16 mouse cellular contexts compared by ENCODE assay signal in the genomic region with DNA sequence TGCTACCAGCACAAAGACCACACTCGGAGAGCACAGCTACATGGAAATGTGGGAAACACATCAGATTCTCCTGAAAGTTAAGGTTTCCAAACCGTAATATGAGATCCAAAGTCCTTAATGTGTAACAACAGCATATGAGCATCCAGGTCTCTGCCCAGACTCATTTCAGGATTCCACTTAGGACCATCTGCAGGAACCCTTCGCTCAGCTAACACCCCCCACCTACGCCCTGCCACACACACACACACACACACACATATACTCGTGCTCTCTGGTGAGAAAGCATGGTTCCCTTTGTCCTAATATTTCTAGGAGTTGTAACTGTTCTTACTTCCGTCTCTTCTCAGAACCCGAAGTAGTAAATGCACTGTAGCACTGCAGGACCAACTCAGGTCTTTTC.
A peak's percentile ranks its signal among the peaks of the same experiment; 100 is the strongest.
DNase-seq lines count a peak whose midpoint lies in the region; ATAC-seq lines count a peak whose summit lies in the region.
"Had no signal": no experiment of that assay in that cellular context is flagged by ENCODE, and none has a peak within 500 bp of the region (broad histone marks: within the 10 kb centered on the region; RNA-seq: fewer than 3 reads in every experiment).

No protein-coding gene starts in this region.

- no peak for DNase-seq in heart, adult 9 months (ENCODE audit: low spot score in 2 of 2)
- no peak for DNase-seq in liver, embryonic 11.5 days (ENCODE audit: low spot score)
- DNase-seq in liver, result no peak
- DNase-seq in intestine, embryonic 14.5 days (ENCODE audit: low spot score), result no peak
- no peak for DNase-seq in right cerebral cortex, postnatal 25 days
- DNase-seq: cerebellum, adult 9-11 months; kidney, postnatal 14 days; layer of hippocampus, postnatal 36 days; thymus, postnatal 14 days had no signal

- H3K9me3 ChIP-seq in heart, embryonic 11.5 days (replicated peaks; ENCODE audit: control insufficient read depth, low read length), result no peaks in the 10 kb centered on the region
- no peaks in the 10 kb centered on the region for H3K9me3 ChIP-seq in liver, embryonic 11.5 days (ENCODE audit: control insufficient read depth, low read length)
- no peaks in the 10 kb centered on the region for H3K9me3 ChIP-seq in intestine, embryonic 14.5 days (ENCODE audit: control insufficient read depth, low read length)
- H3K9me3 ChIP-seq in stomach, embryonic 15.5 days, result no peaks in the 10 kb centered on the region
- H3K9me3 ChIP-seq: liver, embryonic 15.5 days; midbrain, embryonic 12.5 days; neural tube, embryonic 12.5 days had no signal

- no peaks in the 10 kb centered on the region for H3K27me3 ChIP-seq in heart, embryonic 11.5 days (ENCODE audit: control insufficient read depth, insufficient read depth, low read length)
- H3K27me3 ChIP-seq in liver, embryonic 11.5 days (replicated peaks; ENCODE audit: control insufficient read depth, insufficient read depth, low read length), result no peaks in the 10 kb centered on the region
- H3K27me3 ChIP-seq in intestine, embryonic 14.5 days (replicated peaks; ENCODE audit: control insufficient read depth, insufficient read depth, low read length), result no peaks in the 10 kb centered on the region
- H3K27me3 ChIP-seq in stomach, embryonic 15.5 days (replicated peaks), result no peaks in the 10 kb centered on the region
- H3K27me3 ChIP-seq: liver, embryonic 15.5 days; midbrain, embryonic 12.5 days; neural tube, embryonic 12.5 days had no signal

- 63% methylated on average over 7 of the region's 7 CpGs for WGBS in heart, embryonic 11.5 days (ENCODE audit: insufficient replicate concordance)
- 73% methylated on average over 7 of the region's 7 CpGs for WGBS in liver, embryonic 11.5 days
- 59% methylated on average over 7 of the region's 7 CpGs for WGBS in intestine, embryonic 14.5 days
- 70% methylated on average over 7 of the region's 7 CpGs for WGBS in stomach, embryonic 15.5 days

- no peaks in the 10 kb centered on the region for H3K36me3 ChIP-seq in heart, embryonic 11.5 days (ENCODE audit: control insufficient read depth, insufficient read depth, low read length)
- no peaks in the 10 kb centered on the region for H3K36me3 ChIP-seq in liver, embryonic 11.5 days (ENCODE audit: control insufficient read depth, insufficient read depth, low read length)
- H3K36me3 ChIP-seq in intestine, embryonic 14.5 days (ENCODE audit: control insufficient read depth, insufficient read depth, low read length), result no peaks in the 10 kb centered on the region
- H3K36me3 ChIP-seq in stomach, embryonic 15.5 days, result no peaks in the 10 kb centered on the region
- H3K36me3 ChIP-seq: liver, embryonic 15.5 days; midbrain, embryonic 12.5 days; neural tube, embryonic 12.5 days had no signal

- no peak overlapping the region for H3K4me3 ChIP-seq in heart, embryonic 11.5 days (ENCODE audit: low read depth, low read length)
- H3K4me3 ChIP-seq in liver, embryonic 11.5 days (ENCODE audit: low read depth, low read length), result no peak overlapping the region
- H3K4me3 ChIP-seq in intestine, embryonic 14.5 days (ENCODE audit: low read depth, low read length), result no peak overlapping the region
- no peak overlapping the region for H3K4me3 ChIP-seq in stomach, embryonic 15.5 days (replicated peaks)
- H3K4me3 ChIP-seq: liver, embryonic 15.5 days; midbrain, embryonic 12.5 days; neural tube, embryonic 12.5 days had no signal

- no peak overlapping the region for H3K9ac ChIP-seq in heart, embryonic 11.5 days (ENCODE audit: low read depth, low read length)
- no peak overlapping the region for H3K9ac ChIP-seq in liver, embryonic 11.5 days (ENCODE audit: low read depth, low read length)
- no peak overlapping the region for H3K9ac ChIP-seq in intestine, embryonic 14.5 days (ENCODE audit: low read length)
- H3K9ac ChIP-seq in stomach, embryonic 15.5 days, result no peak overlapping the region
- H3K9ac ChIP-seq: liver, embryonic 15.5 days; midbrain, embryonic 12.5 days; neural tube, embryonic 12.5 days had no signal

- no peak for ATAC-seq in heart, embryonic 11.5 days (replicated peaks; ENCODE audit: insufficient number of reproducible peaks, low FRiP score, low TSS enrichment)
- no peak for ATAC-seq in liver, embryonic 11.5 days (replicated peaks; ENCODE audit: low FRiP score)
- no peak for ATAC-seq in intestine, embryonic 14.5 days (replicated peaks; ENCODE audit: low FRiP score, low TSS enrichment, low read depth)
- ATAC-seq in stomach, embryonic 15.5 days (ENCODE audit: insufficient read depth, low FRiP score, low read depth), result no peak
- no peak for ATAC-seq in activated CD4-positive, CD25-positive, alpha-beta regulatory T cell, adult 4 months
- ATAC-seq: forebrain, embryonic 16.5 days had no signal

- H3K27ac ChIP-seq in heart, embryonic 11.5 days (ENCODE audit: low read depth, low read length), result peak overlapping the region; percentile 58
- H3K27ac ChIP-seq in liver, embryonic 11.5 days (ENCODE audit: low read depth, low read length), result peak overlapping the region; percentile 21; the same call in 1 of the 2 replicates
- peak overlapping the region; percentile 48 for H3K27ac ChIP-seq in intestine, embryonic 14.5 days (ENCODE audit: low read depth)
- peak overlapping the region; percentile 42 for H3K27ac ChIP-seq in stomach, embryonic 15.5 days
- H3K27ac ChIP-seq: liver, embryonic 15.5 days; midbrain, embryonic 12.5 days; neural tube, embryonic 12.5 days had no signal

- H3K4me2 ChIP-seq in heart, embryonic 11.5 days, result no peak overlapping the region
- H3K4me2 ChIP-seq in liver, embryonic 11.5 days, result no peak overlapping the region
- H3K4me2 ChIP-seq in intestine, embryonic 14.5 days (ENCODE audit: low read length), result no peak overlapping the region
- H3K4me2 ChIP-seq in stomach, embryonic 15.5 days, result no peak overlapping the region
- H3K4me2 ChIP-seq: liver, embryonic 15.5 days; midbrain, embryonic 12.5 days; neural tube, embryonic 12.5 days had no signal

- peaks cover 35% of the 10 kb centered on the region for H3K4me1 ChIP-seq in heart, embryonic 11.5 days (ENCODE audit: control insufficient read depth, insufficient read depth, low read length)
- peaks cover 12% of the 10 kb centered on the region; the same call in 1 of the 2 replicates for H3K4me1 ChIP-seq in liver, embryonic 11.5 days (replicated peaks; ENCODE audit: control insufficient read depth, insufficient read depth, low read length)
- H3K4me1 ChIP-seq in intestine, embryonic 14.5 days (replicated peaks; ENCODE audit: control insufficient read depth, insufficient read depth, low read length), result peaks cover 35% of the 10 kb centered on the region
- H3K4me1 ChIP-seq in stomach, embryonic 15.5 days, result peaks cover 12% of the 10 kb centered on the region
- H3K4me1 ChIP-seq: liver, embryonic 15.5 days had no signal
